Mouse (Mus musculus): ENCODE measurements around the gene Cmss1.

The Cmss1 gene

GRCm38 (mm10) chr16:57606444-57607227 lies at the start of gene Cmss1:
Cmss1 (minus strand) TSS chr16:57606864.
- peak; percentile 82 to 83 for DNase-seq

DNA sequence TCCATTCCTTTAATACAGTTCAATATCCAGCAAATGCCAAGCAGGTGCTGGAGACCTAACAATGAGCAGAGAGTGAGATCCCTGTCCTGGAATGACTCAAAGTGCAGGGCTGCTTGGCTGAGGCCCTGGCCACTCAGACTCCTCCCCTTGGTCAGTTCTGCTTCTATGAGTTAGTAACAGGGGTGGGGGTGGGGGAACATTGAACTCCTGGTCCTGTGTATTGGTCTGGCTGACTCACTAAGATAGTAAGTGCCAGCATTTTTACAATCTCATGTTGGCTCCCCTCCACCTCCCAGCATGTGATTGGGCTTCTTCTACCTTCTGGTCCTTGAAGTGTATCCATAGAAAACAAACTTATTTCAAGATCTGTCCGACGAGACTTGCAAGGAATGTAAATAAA lies 43.2 kb upstream of the Cmss1 start:
- no peak for DNase-seq

GRCm38 (mm10) chr16:57641346-57641885 lies 34.8 kb upstream of the Cmss1 start:
- DNase-seq = no peak

DNA sequence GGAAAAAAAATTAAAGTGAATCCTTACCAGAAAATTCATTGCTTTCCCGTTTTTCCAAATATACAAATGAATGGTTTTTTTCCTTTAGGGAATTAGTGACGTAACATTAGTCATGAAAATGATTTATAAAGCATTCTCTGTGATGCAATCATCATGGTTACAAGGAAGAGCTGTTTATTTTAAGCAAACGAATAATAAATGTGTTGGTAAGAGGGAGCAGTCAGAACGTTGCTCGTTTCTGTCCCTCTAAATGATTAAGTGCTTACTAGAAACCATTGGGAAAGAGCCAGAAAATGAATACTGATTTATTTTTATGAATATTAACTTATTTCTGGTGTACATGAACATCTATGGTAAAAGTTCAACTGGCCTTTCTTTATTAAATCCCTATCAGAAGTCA lies 28.1 kb upstream of the Cmss1 start:
- DNase-seq = no peak

GRCm38 (mm10) chr16:57634191-57634590 lies 27.5 kb upstream of the Cmss1 start:
- DNase-seq = peak; percentile 27 to 45

- no peak for DNase-seq
Measured at GRCm38 (mm10) chr16:57611768-57612167, 5.1 kb upstream of the Cmss1 start.

GRCm38 (mm10) chr16:57601031-57601430 lies 5.6 kb downstream of the Cmss1 start:
- no peak for DNase-seq

GRCm38 (mm10) chr16:57597295-57597957 lies 9.2 kb downstream of the Cmss1 start:
- DNase-seq = no peak

DNA sequence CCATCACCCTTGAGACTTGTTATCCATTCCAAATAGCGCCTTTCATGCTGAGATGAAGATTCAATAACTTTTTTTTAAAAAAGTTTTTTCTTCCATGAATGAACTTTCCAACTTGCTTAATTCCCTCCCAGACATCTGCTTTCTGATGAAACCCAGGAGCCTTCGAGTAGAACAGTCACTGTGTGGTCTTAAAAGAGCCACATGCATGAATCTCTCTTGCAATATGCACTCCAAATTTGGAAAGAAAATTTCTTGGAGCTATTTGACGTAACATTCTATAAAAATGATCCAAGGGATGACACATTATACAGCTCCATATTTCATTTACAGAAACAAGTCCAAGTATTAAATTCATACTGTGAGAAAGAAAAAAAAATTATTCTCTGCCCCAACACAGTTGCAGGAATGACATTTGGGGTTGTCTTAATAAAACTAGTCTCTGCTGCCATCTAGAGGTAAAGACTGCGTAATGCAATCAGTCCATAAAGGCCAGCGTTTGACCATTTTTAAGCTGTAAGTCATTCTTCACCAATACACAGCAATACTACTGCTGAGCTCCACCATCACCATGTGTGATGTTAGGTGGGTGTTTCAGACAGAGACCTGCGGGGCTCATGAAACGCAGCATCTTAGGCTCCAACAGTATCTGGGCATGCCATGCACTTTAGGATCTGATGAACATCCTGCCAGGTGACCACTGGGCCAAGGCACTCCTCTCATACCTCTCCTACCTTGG lies 13.1 kb downstream of the Cmss1 start:
- peak; percentile 5 to 8 for DNase-seq

GRCm38 (mm10) chr16:57585201-57585600 lies 21.5 kb downstream of the Cmss1 start:
- DNase-seq = no peak

DNA sequence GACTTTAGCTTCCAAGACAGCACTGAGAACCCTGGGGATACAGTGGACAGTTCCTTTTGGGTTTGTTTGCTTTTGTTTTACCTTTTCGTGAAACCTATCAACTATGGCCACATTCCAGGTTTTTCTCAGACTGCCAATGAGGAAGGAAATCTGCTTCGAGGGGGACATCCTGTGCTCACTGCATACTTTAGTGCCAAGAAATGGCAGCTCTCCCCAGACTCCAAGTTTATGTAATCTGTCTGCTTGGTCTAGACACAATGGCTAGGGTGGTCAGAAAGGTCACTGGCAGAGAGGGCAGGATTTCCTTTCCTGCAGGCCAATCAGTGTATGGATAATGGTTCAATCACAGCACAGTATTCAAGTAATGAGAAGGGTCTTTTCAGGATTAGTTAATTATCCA lies 24.7 kb downstream of the Cmss1 start:
- no peak for DNase-seq

DNA sequence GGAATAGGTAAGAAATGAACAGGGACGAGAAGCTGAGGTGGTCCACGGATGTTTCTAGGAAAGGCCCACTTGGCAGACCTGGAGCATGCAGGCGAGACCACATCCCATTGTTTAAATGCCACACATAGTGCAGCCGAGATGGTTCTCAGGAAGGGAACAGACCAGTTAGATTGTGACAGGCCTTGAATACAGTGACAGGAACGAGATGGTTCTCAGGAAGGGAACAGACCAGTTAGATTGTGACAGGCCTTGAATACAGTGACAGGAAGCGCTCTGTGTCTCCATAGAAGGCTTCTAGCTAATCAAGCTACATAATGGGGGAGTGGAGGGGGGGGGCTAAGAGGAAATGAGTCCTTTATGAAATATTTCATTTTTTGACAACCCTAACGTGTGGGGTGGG lies 26.6 kb downstream of the Cmss1 start:
- no peak for DNase-seq

DNA sequence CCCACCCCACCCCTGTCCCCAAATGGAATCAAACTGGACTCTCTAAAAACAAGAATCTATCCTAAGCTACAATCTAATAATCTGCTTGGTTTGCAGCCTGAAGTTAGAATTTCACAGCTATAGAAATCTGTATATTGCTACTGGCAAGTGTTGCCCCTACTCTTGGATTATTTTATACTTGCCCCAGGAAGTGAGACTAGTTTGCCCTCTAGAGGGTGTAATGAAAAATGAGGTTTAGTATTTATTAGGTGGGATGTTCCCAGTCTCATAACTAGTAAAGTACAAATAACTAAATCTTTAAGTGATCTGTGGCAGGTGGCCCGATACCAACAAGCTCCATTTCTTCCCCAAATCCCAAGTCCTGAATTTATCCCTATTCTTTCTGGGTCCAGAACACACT lies 29.1 kb downstream of the Cmss1 start:
- DNase-seq = no peak

- no peak for DNase-seq
Measured at GRCm38 (mm10) chr16:57575764-57576388, 30.8 kb downstream of the Cmss1 start.

- no peak for DNase-seq
Measured at GRCm38 (mm10) chr16:57573831-57574230, 32.8 kb downstream of the Cmss1 start.

DNA sequence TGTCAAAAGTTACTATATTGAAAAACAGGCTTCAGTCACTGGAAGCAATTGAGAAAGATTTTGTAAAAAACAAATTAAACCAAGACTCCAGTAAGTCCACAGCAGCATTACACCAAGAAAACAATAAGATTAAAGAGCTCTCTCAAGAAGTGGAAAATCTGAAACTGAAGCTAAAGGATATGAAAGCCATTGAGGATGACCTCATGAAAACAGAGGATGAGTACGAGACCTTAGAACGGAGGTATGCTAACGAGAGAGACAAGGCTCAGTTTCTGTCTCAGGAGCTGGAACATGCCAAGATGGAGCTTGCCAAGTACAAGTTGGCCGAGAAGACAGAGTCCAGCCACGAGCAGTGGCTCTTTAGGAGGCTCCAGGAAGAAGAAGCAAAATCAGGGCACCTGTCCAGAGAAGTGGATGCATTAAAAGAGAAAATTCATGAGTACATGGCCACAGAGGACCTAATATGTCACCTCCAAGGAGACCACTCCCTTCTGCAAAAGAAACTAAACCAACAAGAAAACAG lies 35.8 kb downstream of the Cmss1 start:
- no peak for DNase-seq

DNA sequence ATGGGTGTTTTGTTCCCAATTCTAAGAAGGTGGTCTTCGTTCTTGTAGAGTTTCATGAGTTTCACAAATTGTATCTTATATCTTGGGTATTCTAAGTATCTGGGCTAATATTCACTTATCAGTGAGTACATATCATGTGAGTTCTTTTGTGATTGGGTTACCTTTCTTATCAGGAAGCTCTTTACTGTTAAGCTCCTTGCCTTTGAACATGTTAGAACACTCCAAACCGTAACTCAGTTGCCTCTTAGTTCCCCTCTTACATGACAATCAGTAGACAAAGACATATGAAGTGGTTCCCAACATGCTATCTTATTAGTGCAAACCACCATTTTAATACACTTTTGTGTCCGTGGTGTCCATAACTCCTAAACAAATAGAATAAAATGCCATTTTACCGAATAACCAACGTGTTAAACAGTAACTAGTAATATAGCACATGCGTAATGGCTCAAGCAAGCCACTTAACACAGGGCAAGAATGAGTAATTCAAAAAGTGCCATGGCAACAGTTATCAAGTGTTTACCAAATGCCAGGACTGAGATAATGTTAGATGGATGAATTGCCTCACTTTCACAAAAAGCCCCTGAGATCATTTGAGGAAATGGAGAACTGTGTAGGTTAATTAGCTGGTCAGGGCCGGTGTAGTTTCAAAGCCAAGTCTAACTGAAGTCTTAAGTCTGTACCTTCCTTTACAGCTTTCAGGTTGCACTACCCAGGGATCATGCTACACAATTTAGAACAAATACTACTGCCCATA lies 37.8 kb downstream of the Cmss1 start:
- no peak for DNase-seq

DNA sequence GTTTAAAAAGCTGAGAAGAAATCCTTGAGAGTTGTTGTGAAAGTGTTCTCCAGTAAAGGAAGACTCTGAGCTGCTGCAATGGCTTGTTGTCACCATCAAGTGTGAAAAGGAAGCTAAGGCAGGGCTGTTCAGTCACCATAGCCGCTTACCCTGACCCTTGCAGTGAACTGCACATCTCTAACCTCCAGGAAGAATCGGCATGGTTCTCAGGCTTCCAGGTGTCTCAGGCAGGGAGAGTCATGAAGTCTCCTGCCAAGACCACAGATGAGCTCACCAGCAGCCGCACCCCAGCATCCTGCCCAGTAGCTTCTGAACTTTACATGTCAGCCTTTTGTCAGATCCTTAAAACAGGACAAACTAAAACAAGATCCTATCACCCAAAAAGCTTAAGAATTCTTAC lies 40.4 kb downstream of the Cmss1 start:
- DNase-seq = no peak

- DNase-seq = no peak
Measured at GRCm38 (mm10) chr16:57564807-57565206, 41.9 kb downstream of the Cmss1 start.

DNA sequence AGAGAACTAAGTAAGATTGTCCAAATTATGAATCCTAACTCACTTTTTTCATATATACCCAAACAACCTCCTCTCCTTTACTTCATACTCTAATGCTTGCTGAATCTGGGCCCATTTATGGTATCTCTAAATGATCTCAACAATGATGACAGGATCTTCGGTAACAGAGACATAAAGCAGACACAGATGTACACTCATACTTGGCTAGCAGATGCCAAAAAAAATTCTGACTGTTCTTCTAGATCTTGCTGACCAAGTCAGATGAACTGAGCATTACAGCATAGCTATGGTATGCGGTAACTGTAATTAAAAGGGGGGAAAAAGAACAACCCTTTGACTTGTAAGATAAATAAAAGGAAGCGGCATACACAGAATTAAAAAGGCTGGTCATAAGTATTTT lies 43.2 kb downstream of the Cmss1 start:
- no peak for DNase-seq

- DNase-seq = no peak
Measured at GRCm38 (mm10) chr16:57560185-57560584, 46.5 kb downstream of the Cmss1 start.

GRCm38 (mm10) chr16:57558258-57558657 lies 48.4 kb downstream of the Cmss1 start:
- DNase-seq = no peak

Measured in thymus, postnatal 36 days (tissue).